Mouse (Mus musculus) yolk sac, embryonic 10.5 days (tissue): ENCODE measurements around the gene Igf2bp3.

Source experiments
- DNase-seq: peaks from one replicate; pipeline ENCODE4 v3.0.0-alpha.2; 2017; ENCODE audit warnings: low spot score

The Igf2bp3 gene

DNA sequence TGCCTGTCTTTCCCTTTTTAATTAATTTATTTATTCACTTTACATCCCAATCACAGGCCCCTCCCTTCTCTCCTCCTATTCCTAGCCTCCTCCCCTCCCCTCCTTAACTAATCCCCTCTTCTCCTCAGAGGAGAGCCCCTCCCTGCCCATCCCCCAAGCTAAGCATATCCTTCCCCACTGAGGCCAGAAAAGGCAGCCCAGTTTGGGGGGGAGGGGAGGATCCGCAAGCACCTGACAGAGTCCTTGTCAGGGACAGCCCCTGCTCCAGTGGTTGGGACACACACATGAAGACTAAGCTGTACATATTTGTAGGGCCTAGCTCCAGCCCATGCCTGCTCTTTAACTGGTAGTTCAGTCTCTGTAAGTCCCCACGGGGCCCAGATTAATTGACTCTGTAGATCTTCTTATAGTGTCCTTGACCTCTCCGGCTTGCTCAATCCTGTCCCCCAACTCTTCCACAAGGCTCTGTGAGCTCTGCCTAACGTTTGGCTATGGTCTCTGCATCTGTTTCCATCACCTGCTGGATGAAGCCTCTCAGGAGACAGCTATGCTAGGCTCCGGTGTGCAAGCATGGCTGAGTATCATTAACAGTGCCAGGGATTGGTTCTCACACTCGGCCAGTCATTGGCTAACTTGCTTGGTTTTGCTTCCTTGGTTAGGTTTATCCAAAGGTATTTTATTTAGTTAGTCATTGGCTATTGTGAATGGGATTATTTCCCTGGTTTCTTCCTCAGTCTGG is 82.2 kb downstream of the Igf2bp3 start:
- DNase-seq, result no peak

GRCm38 (mm10) chr6:49131855-49132254 is 82.9 kb downstream of the Igf2bp3 start:
- no peak for DNase-seq

- DNase-seq, result no peak
Measured at GRCm38 (mm10) chr6:49130328-49130727, 84.4 kb downstream of the Igf2bp3 start.

DNA sequence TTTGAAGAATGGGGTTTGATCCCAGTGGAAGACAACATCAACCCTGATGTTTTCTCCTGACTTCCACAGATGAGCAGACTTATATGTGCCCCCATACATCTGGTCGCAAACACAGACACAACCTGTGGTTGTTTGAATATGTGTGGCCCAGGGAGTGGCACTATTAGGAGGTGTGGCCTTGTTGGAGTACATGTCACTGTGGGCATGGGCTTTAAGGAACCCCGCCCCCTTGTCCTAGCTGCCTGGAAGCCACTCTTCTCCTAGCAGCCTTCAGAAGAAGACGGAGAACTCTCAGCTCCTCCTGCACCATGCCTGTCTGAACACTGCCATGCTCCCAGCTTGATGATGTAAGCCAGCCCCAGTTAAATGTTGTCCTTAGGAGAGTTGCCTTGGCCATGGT is 94.4 kb downstream of the Igf2bp3 start:
- DNase-seq, result no peak

- no peak for DNase-seq
Measured at GRCm38 (mm10) chr6:49119462-49120135, 95.2 kb downstream of the Igf2bp3 start.

DNA sequence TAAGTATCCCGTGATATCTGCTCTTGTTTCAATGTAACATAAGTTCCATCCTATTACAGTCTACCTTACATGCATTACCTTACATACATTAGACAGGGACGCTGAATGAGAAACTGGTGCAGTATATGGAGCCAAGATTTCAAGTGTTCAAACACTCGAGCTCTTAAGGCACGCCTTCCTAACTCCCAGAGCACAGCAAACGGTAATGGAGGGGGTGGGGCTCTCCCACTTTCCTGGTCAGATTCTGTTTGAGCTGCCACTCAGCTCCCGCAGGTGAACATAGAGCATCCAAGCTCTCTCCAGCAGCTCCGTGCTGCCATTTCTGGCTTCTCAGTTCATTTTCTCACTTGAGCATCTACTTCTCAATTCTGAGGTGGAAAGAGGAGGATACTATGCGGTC is 96.3 kb downstream of the Igf2bp3 start:
- DNase-seq, result no peak

DNA sequence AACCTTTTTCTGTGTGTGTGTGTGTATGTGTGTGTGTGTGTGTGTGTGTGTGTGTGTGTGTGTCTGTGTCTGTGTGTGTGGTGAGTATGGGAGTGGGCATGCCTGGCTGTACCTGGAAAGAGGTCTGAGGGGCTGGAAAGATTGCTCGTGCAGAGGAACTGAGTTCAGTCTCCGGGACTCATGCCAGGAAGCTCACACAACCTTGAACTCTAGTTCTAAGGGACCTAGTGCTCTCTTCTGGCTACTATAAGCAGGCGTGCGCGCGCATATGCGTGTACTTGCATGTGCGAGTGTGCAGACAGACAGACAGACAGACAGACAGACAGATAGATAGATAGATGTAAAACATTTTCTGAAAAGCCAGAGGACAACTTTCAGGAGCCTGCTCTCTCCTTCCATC is 98.5 kb downstream of the Igf2bp3 start:
- no peak for DNase-seq

DNA sequence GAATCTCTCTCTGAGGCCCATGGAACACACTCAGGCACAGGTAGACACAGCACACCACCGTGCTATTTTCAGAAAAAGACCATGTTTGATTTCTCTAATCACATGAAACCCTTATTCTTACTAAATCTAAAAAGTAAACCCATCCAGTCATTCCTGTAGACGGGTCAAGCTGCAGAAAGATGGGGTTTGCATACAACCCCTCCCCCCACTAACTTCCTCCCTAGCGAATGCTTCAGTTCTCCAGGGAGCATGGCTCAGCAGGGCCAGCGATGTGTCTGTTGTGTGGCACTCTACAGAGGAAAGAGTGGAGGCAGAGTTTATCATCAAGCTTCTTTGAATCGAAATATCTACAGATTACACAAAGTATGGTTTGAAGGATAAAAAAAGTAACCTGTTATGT is 99.2 kb downstream of the Igf2bp3 start:
- DNase-seq, result no peak

- no peak for DNase-seq
Measured at GRCm38 (mm10) chr6:49114457-49114856, 100.3 kb downstream of the Igf2bp3 start.

DNA sequence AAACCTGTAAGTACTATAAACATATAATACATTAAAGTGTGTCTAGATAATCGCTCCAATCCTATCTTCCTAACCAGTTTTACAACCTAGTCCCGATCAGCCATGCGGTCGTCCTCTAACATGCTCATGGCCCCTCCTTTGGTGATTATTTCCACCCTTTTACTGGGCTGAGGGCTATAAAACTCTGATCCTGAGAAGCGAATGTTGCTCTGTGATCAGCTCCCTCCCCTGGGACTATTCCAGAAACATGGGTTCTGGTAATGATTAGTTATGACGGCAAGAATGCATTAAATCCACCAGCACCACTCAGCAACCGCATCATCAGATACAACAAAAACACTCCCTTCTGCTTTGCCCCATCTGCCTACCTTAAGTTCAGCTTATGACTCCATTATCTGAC is 100.9 kb downstream of the Igf2bp3 start:
- no peak for DNase-seq

DNA sequence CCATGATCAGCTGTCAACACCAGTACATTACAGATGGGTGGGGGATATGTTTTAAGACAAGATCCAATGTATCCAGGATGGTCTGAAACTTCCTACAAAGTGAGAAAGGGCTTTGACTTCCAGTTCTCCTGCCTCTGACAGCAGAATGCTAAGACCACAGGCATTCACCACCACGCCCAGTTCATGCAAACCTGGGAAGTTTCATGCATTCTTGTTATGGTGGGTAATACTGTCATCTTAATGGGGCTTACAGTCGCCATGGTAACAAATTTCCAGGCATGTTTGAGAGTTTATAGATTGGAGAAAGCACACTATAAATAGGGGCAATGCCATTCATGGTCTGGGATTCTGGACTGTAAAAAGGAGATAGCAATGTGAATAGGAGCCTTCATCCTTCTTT is 105.6 kb downstream of the Igf2bp3 start:
- DNase-seq, result no peak

DNA sequence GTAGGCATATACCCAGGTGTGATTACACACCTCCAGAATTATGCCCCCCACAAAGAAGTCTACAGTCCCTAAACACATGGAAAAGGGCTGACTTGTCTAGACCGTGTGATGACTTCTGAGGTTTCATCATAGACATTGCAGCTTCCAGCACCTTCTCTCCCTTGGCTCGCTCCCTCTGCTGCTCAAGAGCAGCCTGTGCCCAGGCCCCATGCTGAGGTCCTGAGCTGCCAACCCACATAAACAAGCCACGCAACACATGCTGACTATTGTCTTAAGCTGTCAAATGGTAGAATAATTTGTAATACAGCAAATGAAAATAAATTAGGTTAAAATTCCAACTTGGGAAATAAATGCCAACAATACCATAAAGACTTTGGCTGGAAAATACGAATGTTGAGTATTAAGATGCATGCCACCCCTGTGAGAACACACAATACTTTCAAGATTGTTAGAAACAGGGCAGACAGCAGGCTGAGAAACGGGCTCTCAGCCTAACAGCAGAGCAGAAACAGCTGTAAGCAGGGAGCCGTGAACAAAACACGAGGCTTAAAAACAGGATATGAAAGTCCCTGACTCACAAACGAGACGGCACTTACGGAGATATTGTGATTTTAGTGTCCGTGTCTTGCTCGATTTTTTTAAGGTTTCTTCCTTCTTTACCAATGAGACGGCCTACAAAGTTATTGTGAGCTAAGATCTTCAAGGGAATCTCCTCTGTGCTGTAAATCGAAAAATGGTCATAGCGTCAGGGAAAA is 107.8 kb downstream of the Igf2bp3 start:
- DNase-seq, result no peak

GRCm38 (mm10) chr6:49099086-49099485 is 115.7 kb downstream of the Igf2bp3 start:
- DNase-seq, result no peak

GRCm38 (mm10) chr6:49097596-49098110 is 117.1 kb downstream of the Igf2bp3 start:
- DNase-seq, result no peak

DNA sequence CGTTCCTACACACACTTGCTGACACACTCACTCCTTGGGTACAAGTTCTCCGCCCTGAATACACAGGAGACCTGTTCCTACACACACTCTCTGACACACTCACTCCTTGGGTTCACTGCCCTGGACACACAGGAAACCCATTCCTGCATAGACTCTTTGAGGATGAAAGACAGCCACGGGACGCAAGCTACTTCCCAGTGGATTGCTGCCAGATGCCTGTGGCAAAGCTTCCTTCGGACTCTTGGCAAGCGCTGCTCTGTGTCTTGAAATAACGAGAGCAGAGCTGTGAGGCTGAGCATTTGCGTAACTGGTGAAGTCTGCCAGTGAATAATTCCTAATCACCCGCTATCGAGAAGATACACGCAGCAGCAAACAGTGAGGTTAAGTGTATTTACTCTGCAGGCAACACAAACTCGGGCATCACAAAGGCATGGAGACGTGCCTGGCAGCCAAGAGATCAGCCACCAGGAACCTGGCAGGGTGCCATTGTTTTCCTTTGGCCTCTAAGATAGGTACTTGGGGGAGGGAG is 117.8 kb downstream of the Igf2bp3 start:
- no peak for DNase-seq

DNA sequence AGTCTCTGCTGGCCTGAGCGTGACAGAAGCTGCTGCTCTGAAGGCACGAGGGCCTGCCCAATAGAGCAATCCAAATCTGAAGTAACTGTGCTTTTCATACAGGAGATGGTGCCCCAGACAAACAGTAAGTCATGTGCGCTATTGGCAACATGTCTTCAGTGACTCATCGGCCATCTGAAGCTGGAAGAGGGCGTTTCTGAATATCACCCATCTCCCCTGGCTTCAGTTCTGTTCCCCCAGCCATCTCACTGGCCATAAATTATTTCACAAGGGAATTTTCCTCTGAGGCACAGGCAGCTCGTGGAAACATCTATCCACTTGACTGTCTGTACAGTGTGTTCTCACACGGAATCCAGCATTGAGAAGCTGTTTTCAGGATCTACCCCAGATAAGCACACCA is 118.3 kb downstream of the Igf2bp3 start:
- no peak for DNase-seq

DNA sequence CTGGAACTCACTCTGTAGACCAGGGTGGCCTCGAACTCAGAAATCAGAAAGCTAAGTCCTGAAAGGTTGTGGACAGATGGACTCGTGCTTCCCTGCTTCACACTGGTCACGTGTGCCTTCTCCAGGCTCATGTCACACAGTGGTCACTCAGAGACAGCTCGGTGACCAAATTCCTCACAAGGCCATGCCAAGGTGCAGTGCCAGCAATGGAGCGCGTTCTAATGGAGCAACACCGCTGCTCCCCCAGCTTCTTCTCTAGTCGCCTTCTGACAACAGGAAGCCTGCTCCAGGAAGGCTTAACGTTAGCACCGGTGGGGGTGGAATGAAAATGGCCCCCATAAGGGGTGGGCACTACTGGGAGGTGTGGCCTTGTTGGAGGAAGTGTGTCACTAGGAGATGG is 119.8 kb downstream of the Igf2bp3 start:
- DNase-seq, result no peak

GRCm38 (mm10) chr6:49083008-49083407 is 131.7 kb downstream of the Igf2bp3 start:
- DNase-seq, result no peak

DNA sequence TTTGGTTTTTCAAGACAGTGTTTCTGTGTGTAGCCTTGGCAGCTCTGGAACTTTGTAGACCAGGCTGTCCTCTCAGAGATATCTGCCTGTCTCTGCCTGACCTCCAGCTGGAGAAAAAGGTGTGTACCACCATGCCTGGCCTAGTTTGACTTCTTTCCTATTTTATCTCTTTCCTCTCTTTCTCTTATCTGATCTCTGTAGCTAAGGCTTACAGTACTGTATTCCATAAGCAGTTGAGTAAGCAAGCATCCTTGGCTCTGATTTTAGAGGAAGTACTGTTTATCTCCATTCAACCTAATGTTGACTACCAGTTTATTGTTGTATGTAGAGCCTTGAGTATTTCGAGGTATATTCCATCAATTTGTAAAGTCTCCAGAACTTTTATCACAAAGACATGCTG is 135.4 kb downstream of the Igf2bp3 start:
- DNase-seq, result no peak

GRCm38 (mm10) chr6:49077894-49078293 is 136.9 kb downstream of the Igf2bp3 start:
- no peak for DNase-seq

DNA sequence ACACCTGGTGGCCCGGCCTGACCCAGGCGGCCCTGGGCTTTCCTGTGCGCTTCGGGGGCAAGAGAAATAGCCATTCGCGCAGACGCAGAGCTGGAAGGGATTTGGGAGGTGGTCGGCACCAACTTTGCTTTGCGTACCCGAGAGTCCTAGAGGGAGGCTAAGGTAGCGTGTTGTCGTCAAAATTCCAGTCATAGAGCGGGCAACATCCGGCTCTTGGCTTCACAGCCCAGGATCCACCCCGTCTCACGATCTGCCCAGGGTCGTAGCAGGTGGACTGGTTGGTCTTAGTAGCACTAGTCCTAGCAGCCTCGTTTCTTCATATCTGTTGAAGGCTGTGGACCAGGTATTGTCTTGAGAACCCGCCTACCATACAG is 140.7 kb downstream of the Igf2bp3 start:
- no peak for DNase-seq

DNA sequence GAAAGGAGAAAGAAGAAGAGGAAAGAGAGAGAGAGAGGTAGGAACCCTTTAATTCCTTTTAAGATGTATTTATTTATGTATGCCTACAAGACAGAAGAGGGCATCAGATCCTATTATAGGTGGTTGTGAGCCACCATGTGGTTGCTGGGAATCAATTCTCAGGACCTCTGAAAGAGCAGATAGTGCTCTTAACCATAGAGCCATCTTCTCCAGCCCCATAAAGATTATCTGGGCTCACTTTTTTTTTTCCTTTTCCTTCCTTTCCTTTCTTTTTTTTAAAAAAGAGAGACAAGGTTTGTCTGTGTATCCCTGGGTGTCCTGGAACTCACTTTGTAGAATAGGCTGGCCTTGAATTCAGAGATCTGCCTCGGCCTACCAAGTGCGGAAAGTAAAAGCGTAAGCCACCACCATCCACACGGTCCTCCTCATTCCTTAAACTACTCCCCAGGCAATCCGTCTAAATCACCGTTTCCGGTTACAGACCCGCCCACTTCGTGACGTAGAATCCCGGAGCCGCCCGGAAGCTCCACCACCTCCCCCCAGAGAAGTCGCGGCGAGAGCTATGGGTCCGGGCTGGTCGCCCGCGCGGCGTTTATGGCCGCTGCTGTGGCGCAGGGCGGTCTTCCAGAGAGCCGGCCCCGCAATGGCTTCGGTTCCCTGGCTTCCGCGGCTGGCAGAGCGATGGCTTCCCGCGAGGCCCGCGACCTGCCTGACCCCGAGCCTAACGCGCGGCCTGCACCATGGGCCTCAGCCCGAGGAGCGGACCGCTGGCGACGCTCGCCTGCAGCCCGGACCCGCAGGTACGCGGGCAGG is 141.2 kb downstream of the Igf2bp3 start, which contains the start of gene Malsu1:
Gene Malsu1 (plus strand): TSS at position 492 of the 813 bp plus-strand sequence.
- peak; percentile 94 for DNase-seq
